Mouse (Mus musculus): Measurements from ENCODE around the gene Gspt1. TPM values are rescaled to one million over a fixed set of nuclear protein-coding genes. Genes with fewer than 3 reads are reported as not detected.
"Not testable (repeated sequence)": the region's sequence is repeated elsewhere in the genome, so short reads cannot be mapped to it uniquely, and the experiment has no call there.

Gspt1 gene
- 37.9 and 45.7 TPM in 2 replicates for polyA plus RNA-seq (2012; rRNA removed)

- DNase-seq (ENCODE audit: extremely low spot score in 1 of 2, low spot score in 1 of 2): peak; percentile 98 to 99
Observed at GRCm38 (mm10) chr16:11253898-11254722, at the start of gene Gspt1. Gene Gspt1, minus strand, starts transcription at chr16:11254325.

DNA sequence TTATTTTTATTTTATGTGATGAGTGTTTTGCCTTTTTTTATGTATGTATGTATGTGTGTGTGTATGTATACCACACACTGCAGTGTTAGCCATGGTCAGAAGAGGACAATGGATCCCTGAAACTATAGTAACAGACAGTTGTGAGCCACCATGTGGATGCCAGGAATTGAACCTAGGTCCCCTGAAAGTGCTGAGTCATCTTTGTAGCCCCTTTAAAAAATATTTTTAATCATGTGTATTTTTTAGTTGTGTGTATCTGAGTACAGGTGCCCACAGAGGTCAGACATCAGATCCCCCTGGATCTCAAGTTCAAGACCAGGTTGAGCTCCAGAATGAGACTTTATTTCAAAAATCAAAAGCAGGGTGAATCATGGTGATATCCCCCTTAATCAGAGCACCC is 49.6 kb upstream of the Gspt1 start:
- DNase-seq (ENCODE audit: extremely low spot score in 1 of 2, low spot score in 1 of 2): no peak

GRCm38 (mm10) chr16:11297700-11298099 is 43.6 kb upstream of the Gspt1 start:
- peak in 1 of 2 experiments; percentile 37 for DNase-seq (ENCODE audit: extremely low spot score in 1 of 2, low spot score in 1 of 2)

DNA sequence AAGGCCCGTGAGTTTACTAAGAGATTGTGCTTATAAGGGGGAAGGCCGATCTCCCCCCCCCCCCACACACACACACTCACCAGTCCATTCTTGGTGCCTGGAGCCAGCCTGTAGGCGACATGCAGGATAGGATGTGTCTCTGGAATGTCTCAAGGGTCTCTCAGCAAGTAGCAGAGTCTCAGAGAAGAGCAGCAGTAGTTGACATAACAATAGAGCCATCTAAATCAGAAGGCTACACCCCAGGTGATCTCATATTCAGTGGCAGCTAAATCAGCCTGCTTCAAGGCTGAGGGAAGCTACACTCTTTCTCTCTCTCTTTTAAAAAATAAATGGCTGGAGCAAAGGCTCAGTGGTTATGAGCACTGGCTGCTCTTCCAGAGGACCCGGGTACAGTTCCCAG is 41.5 kb upstream of the Gspt1 start:
- DNase-seq (ENCODE audit: extremely low spot score in 1 of 2, low spot score in 1 of 2): not testable (repeated sequence)

- DNase-seq (ENCODE audit: extremely low spot score in 1 of 2, low spot score in 1 of 2): not testable (repeated sequence)
Observed at GRCm38 (mm10) chr16:11288873-11289272, 34.7 kb upstream of the Gspt1 start.

GRCm38 (mm10) chr16:11285949-11286348 is 31.8 kb upstream of the Gspt1 start:
- no peak for DNase-seq (ENCODE audit: extremely low spot score in 1 of 2, low spot score in 1 of 2)

GRCm38 (mm10) chr16:11284881-11285280 is 30.8 kb upstream of the Gspt1 start:
- no peak for DNase-seq (ENCODE audit: extremely low spot score in 1 of 2, low spot score in 1 of 2)

DNA sequence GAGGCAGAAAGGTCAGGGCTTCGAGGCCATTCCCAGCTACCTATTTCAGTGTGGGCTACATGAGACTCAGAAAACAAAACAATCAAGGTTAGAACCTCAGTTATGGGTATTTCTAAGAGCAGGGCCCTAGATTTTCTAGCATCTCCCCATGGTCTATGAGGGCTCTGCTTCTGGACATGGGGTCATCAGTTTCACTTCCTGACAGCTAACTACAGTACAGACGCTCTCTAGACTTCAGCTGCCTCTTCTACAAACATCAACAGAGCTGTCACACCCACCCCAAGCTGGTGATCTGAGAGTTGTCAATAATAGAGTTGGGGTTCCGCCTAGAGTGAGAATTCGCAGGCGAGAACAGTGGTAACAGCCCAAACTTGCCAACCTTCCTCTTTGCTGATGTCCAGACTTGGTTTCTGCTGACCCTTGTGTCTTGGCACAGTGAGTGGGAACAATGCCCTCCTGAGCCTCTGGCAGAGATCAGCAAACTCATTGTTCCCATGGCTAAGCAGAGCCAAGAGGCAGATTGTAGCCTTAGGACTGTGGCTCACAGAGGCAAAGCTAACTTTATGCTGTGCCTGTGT is 28.6 kb upstream of the Gspt1 start:
- DNase-seq (ENCODE audit: extremely low spot score in 1 of 2, low spot score in 1 of 2): peak; percentile 11 to 30

- DNase-seq (ENCODE audit: extremely low spot score in 1 of 2, low spot score in 1 of 2): no peak
Observed at GRCm38 (mm10) chr16:11278778-11279177, 24.7 kb upstream of the Gspt1 start.

DNA sequence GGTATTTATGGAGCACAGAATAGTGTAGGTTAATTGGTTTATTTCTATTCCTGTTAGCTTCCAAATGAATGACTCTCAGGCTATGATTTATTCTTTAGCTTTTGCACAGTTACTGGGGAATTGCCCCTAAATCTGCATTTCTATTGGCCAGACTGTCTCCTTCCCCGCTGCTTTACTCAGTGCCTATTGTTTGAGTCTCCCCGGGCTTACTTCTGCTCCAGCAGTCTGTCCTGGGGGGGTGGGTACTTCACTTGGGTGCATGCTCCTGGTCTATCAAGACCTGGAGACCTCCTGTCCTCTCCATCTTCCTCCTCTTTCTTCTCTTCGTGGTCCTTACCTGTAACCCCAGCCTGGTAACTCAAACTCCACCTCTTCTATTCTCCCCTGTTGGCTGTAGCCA is 22.8 kb upstream of the Gspt1 start:
- DNase-seq (ENCODE audit: extremely low spot score in 1 of 2, low spot score in 1 of 2): no peak

DNA sequence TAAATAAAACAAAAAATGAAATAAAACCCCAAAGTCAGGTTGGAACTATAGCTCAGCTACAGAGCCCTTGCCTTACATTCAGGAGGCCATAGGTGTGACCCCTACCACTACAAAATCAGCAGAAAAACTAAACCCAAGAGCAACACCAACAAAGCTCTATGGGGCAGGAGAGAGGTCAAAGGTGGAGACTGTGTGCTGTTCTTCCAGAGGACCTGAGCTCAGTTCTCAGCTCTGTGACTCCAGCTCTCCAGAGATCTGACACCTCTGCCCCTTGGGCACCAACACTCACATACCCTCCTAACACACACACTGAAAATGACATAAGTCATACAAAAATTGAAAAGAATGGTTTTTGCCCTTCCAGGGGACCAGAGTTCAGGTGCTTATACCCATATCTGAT is 16.9 kb upstream of the Gspt1 start:
- no peak for DNase-seq (ENCODE audit: extremely low spot score in 1 of 2, low spot score in 1 of 2)

DNA sequence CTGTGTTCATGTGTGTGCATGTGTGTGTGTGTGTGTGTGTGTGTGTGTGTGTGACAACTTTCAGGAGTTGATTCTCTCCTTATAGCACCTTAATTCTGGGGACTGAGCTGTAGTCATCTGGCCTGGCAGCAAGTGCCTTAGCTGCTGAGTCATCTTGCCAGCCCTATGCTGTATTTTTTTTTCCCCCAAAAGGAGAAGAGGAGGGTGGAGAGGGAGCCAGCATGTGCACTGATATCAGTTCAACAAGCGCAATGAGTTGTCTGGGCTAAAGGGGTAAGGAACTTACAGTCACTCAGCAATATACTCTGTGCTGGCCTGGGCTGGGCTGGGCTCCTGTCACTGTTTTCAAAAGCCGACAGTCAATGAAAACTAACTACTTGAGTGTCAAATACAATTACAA is 16.5 kb upstream of the Gspt1 start:
- DNase-seq (ENCODE audit: extremely low spot score in 1 of 2, low spot score in 1 of 2): peak in 1 of 2 experiments; percentile 19

GRCm38 (mm10) chr16:11269808-11270207 is 15.7 kb upstream of the Gspt1 start:
- no peak for DNase-seq (ENCODE audit: extremely low spot score in 1 of 2, low spot score in 1 of 2)

DNA sequence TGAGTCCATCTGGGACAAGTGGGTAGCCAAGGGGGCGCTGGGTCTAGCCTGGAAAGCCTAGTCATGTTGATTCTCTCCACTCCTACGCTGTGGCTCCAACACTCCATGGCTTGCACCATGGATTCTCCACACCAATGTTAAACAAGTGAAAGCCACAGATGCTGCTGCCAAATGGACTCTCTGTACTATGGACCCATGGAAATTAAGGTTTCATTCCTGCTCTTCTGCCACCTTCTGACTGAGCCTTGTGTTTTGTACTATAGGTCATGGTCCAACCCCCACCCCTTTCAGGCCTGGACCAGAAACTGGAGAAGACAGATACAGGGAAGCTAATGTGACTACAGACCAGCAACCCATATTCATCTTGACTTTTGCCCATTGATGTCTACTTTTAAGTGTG is 12.4 kb upstream of the Gspt1 start:
- no peak for DNase-seq (ENCODE audit: extremely low spot score in 1 of 2, low spot score in 1 of 2)

- DNase-seq (ENCODE audit: extremely low spot score in 1 of 2, low spot score in 1 of 2): no peak
Observed at GRCm38 (mm10) chr16:11263266-11263665, 9.1 kb upstream of the Gspt1 start.

DNA sequence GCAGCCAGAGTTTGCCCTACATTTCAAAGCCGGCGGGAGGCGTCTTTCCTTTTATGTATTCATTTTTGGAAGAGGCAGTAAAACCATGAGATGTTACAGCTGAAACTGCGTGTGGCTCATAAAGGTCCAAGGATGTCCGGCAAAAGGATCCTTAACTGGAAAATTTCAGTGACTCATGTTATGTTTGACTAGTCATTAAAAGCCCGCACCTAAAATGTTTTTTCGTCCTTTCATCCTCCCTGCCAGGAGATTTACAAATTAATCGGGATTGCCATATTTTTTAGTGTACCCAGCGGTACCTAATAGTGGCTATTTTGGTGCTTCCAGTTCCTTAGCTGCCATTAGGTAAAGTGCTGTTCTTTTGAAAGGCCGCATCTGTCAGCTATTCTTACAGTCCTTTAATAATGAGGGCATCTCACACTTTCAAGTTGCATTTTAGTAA is 619 bp upstream of the Gspt1 start:
- DNase-seq (ENCODE audit: extremely low spot score in 1 of 2, low spot score in 1 of 2): no peak

GRCm38 (mm10) chr16:11253065-11253831 is 877 bp downstream of the Gspt1 start:
- DNase-seq (ENCODE audit: extremely low spot score in 1 of 2, low spot score in 1 of 2): peak in 1 of 2 experiments; percentile 26

GRCm38 (mm10) chr16:11247791-11248190 is 6.3 kb downstream of the Gspt1 start:
- DNase-seq (ENCODE audit: extremely low spot score in 1 of 2, low spot score in 1 of 2): no peak

GRCm38 (mm10) chr16:11245767-11246166 is 8.4 kb downstream of the Gspt1 start:
- DNase-seq (ENCODE audit: extremely low spot score in 1 of 2, low spot score in 1 of 2): no peak

DNA sequence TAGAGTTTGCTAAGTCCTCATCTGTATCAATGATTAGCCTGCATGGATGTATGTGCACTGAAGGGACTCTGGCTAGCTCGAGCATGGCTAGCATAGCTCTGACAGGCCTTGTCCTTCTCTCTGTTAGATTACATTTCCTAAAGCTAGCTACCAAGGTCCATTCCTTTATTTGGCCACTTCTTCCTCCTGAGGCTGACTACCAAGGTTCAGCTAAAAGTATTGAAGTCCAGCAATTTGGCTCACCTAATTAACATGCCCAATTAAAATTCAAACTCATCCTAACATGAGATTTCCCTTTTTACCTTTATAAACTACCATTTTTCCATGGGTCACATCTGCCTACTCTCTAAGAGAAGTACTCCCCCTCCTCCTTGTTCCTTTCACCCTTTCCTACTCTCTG is 11.7 kb downstream of the Gspt1 start:
- no peak for DNase-seq (ENCODE audit: extremely low spot score in 1 of 2, low spot score in 1 of 2)

GRCm38 (mm10) chr16:11217801-11218200 is 36.3 kb downstream of the Gspt1 start:
- DNase-seq (ENCODE audit: extremely low spot score in 1 of 2, low spot score in 1 of 2): no peak

Data from frontal cortex, adult 2 months (tissue).